Mouse (Mus musculus): ENCODE results near the gene Cntrob. TPM values are rescaled to one million over a fixed set of nuclear protein-coding genes. Genes with fewer than 3 reads are reported as not detected.

Gene Cntrob
- polyA plus RNA-seq, 1 experiment from 2014 or later: 24.5 TPM

- Histone ChIP-seq H3K27me3 (ENCODE audit: control insufficient read depth, insufficient read depth, low read length) (no peaks in the 10 kb centered on the region), H3K27ac (replicated peaks; ENCODE audit: low read depth, low read length) (no peak overlapping the region), H3K36me3 (ENCODE audit: control insufficient read depth, insufficient read depth, low read length) (no peaks in the 10 kb centered on the region), H3K9ac (ENCODE audit: low read length) (no peak overlapping the region), H3K4me1 (ENCODE audit: control insufficient read depth, insufficient read depth, low read length) (0 out of 2 replicates have a peak, but pooled peaks cover 3% of the 10 kb centered on the region), H3K9me3 (ENCODE audit: control insufficient read depth, low read length) (no peaks in the 10 kb centered on the region), H3K4me3 (ENCODE audit: low read depth, low read length) (no peak overlapping the region), H3K4me2 (ENCODE audit: low read depth, severe bottlenecking) (no peak overlapping the region)
- 55% methylated on average over 4 of the region's 4 CpGs for WGBS
- DNase-seq (ENCODE audit: low spot score): no peak
- no peak for ATAC-seq (ENCODE audit: insufficient number of reproducible peaks, low FRiP score, low TSS enrichment, low read depth)
Measured at GRCm38 (mm10) chr11:69257807-69258206, 65.8 kb downstream of the Cntrob start.

GRCm38 (mm10) chr11:69257072-69257471 lies 66.5 kb downstream of the Cntrob start:
- Histone ChIP-seq H3K4me3 (ENCODE audit: low read depth, low read length) (no peak overlapping the region), H3K27me3 (ENCODE audit: control insufficient read depth, insufficient read depth, low read length) (no peaks in the 10 kb centered on the region), H3K9ac (ENCODE audit: low read length) (no peak overlapping the region), H3K4me1 (ENCODE audit: control insufficient read depth, insufficient read depth, low read length) (0 out of 2 replicates have a peak, but pooled peaks cover 3% of the 10 kb centered on the region), H3K36me3 (ENCODE audit: control insufficient read depth, insufficient read depth, low read length) (no peaks in the 10 kb centered on the region), H3K9me3 (ENCODE audit: control insufficient read depth, low read length) (no peaks in the 10 kb centered on the region), H3K27ac (replicated peaks; ENCODE audit: low read depth, low read length) (no peak overlapping the region), H3K4me2 (ENCODE audit: low read depth, severe bottlenecking) (no peak overlapping the region)
- no peak for ATAC-seq (ENCODE audit: insufficient number of reproducible peaks, low FRiP score, low TSS enrichment, low read depth)
- 64% methylated on average over 2 of the region's 2 CpGs for WGBS
- no peak for DNase-seq (ENCODE audit: low spot score)

GRCm38 (mm10) chr11:69254808-69255207 lies 68.8 kb downstream of the Cntrob start:
- 0 out of 2 replicates have a peak, but pooled peaks cover 3% of the 10 kb centered on the region for H3K4me1 ChIP-seq (ENCODE audit: control insufficient read depth, insufficient read depth, low read length)
- H3K9me3 ChIP-seq (ENCODE audit: control insufficient read depth, low read length): no peaks in the 10 kb centered on the region
- no peak overlapping the region for H3K9ac ChIP-seq (ENCODE audit: low read length)
- H3K27ac ChIP-seq (replicated peaks; ENCODE audit: low read depth, low read length): no peak overlapping the region
- ATAC-seq (ENCODE audit: insufficient number of reproducible peaks, low FRiP score, low TSS enrichment, low read depth) (no peak), DNase-seq (ENCODE audit: low spot score) (no peak)
- WGBS: 73% methylated on average over 5 of the region's 5 CpGs
- no peaks in the 10 kb centered on the region for H3K27me3 ChIP-seq (ENCODE audit: control insufficient read depth, insufficient read depth, low read length)
- H3K36me3 ChIP-seq (ENCODE audit: control insufficient read depth, insufficient read depth, low read length): no peaks in the 10 kb centered on the region
- no peak overlapping the region for H3K4me2 ChIP-seq (ENCODE audit: low read depth, severe bottlenecking)
- H3K4me3 ChIP-seq (ENCODE audit: low read depth, low read length): no peak overlapping the region

- Histone ChIP-seq H3K27me3 (ENCODE audit: control insufficient read depth, insufficient read depth, low read length) (no peaks in the 10 kb centered on the region), H3K9ac (ENCODE audit: low read length) (no peak overlapping the region), H3K9me3 (ENCODE audit: control insufficient read depth, low read length) (no peaks in the 10 kb centered on the region), H3K4me1 (ENCODE audit: control insufficient read depth, insufficient read depth, low read length) (0 out of 2 replicates have a peak, but pooled peaks cover 3% of the 10 kb centered on the region), H3K27ac (replicated peaks; ENCODE audit: low read depth, low read length) (no peak overlapping the region), H3K4me3 (ENCODE audit: low read depth, low read length) (no peak overlapping the region), H3K36me3 (ENCODE audit: control insufficient read depth, insufficient read depth, low read length) (no peaks in the 10 kb centered on the region), H3K4me2 (ENCODE audit: low read depth, severe bottlenecking) (no peak overlapping the region)
- DNase-seq (ENCODE audit: low spot score): no peak
- WGBS: 28% methylated on average over 9 of the region's 9 CpGs
- ATAC-seq (ENCODE audit: insufficient number of reproducible peaks, low FRiP score, low TSS enrichment, low read depth): no peak
Measured at GRCm38 (mm10) chr11:69253131-69253530, 70.4 kb downstream of the Cntrob start.

- Histone ChIP-seq H3K4me1 (ENCODE audit: control insufficient read depth, insufficient read depth, low read length) (0 out of 2 replicates have a peak, but pooled peaks cover 3% of the 10 kb centered on the region), H3K4me2 (ENCODE audit: low read depth, severe bottlenecking) (no peak overlapping the region), H3K27me3 (ENCODE audit: control insufficient read depth, insufficient read depth, low read length) (no peaks in the 10 kb centered on the region), H3K4me3 (ENCODE audit: low read depth, low read length) (no peak overlapping the region), H3K27ac (replicated peaks; ENCODE audit: low read depth, low read length) (no peak overlapping the region), H3K9me3 (ENCODE audit: control insufficient read depth, low read length) (no peaks in the 10 kb centered on the region), H3K9ac (ENCODE audit: low read length) (no peak overlapping the region), H3K36me3 (ENCODE audit: control insufficient read depth, insufficient read depth, low read length) (no peaks in the 10 kb centered on the region)
- DNase-seq (ENCODE audit: low spot score): no peak
- 79% methylated on average over 7 of the region's 7 CpGs for WGBS
- no peak for ATAC-seq (ENCODE audit: insufficient number of reproducible peaks, low FRiP score, low TSS enrichment, low read depth)
Measured at GRCm38 (mm10) chr11:69251953-69252352, 71.6 kb downstream of the Cntrob start.

- Histone ChIP-seq H3K4me3 (ENCODE audit: low read depth, low read length) (no peak overlapping the region), H3K27me3 (ENCODE audit: control insufficient read depth, insufficient read depth, low read length) (no peaks in the 10 kb centered on the region), H3K36me3 (ENCODE audit: control insufficient read depth, insufficient read depth, low read length) (no peaks in the 10 kb centered on the region), H3K9me3 (ENCODE audit: control insufficient read depth, low read length) (no peaks in the 10 kb centered on the region), H3K4me2 (ENCODE audit: low read depth, severe bottlenecking) (no peak overlapping the region), H3K9ac (ENCODE audit: low read length) (no peak overlapping the region), H3K27ac (replicated peaks; ENCODE audit: low read depth, low read length) (no peak overlapping the region), H3K4me1 (ENCODE audit: control insufficient read depth, insufficient read depth, low read length) (0 out of 2 replicates have a peak, but pooled peaks cover 3% of the 10 kb centered on the region)
- DNase-seq (ENCODE audit: low spot score) (no peak), ATAC-seq (ENCODE audit: insufficient number of reproducible peaks, low FRiP score, low TSS enrichment, low read depth) (no peak)
- 60% methylated on average over 14 of the region's 14 CpGs for WGBS
Measured at GRCm38 (mm10) chr11:69251135-69251842, 72.3 kb downstream of the Cntrob start.

- WGBS: 84% methylated on average over 5 of the region's 5 CpGs
- H3K4me1 ChIP-seq (ENCODE audit: control insufficient read depth, insufficient read depth, low read length): 0 out of 2 replicates have a peak, but pooled peaks cover 6% of the 10 kb centered on the region
- H3K27ac ChIP-seq (replicated peaks; ENCODE audit: low read depth, low read length): no peak overlapping the region
- no peaks in the 10 kb centered on the region for H3K27me3 ChIP-seq (ENCODE audit: control insufficient read depth, insufficient read depth, low read length)
- no peaks in the 10 kb centered on the region for H3K36me3 ChIP-seq (ENCODE audit: control insufficient read depth, insufficient read depth, low read length)
- no peak overlapping the region for H3K4me3 ChIP-seq (ENCODE audit: low read depth, low read length)
- H3K9me3 ChIP-seq (ENCODE audit: control insufficient read depth, low read length): no peaks in the 10 kb centered on the region
- DNase-seq (ENCODE audit: low spot score) (no peak), ATAC-seq (ENCODE audit: insufficient number of reproducible peaks, low FRiP score, low TSS enrichment, low read depth) (no peak)
- H3K9ac ChIP-seq (ENCODE audit: low read length): no peak overlapping the region
- H3K4me2 ChIP-seq (ENCODE audit: low read depth, severe bottlenecking): no peak overlapping the region
Measured at GRCm38 (mm10) chr11:69250106-69250505, 73.5 kb downstream of the Cntrob start.

Measured in limb, embryonic 11.5 days (tissue).